Mouse (Mus musculus): ENCODE data around the gene Capn2. TPM values are rescaled to one million over a fixed set of nuclear protein-coding genes. Genes with fewer than 3 reads are reported as not detected.

The Capn2 gene
- total and polyA plus RNA-seq, 3 experiments, result 10.6 to 19.3 TPM; not detected in 1

DNA sequence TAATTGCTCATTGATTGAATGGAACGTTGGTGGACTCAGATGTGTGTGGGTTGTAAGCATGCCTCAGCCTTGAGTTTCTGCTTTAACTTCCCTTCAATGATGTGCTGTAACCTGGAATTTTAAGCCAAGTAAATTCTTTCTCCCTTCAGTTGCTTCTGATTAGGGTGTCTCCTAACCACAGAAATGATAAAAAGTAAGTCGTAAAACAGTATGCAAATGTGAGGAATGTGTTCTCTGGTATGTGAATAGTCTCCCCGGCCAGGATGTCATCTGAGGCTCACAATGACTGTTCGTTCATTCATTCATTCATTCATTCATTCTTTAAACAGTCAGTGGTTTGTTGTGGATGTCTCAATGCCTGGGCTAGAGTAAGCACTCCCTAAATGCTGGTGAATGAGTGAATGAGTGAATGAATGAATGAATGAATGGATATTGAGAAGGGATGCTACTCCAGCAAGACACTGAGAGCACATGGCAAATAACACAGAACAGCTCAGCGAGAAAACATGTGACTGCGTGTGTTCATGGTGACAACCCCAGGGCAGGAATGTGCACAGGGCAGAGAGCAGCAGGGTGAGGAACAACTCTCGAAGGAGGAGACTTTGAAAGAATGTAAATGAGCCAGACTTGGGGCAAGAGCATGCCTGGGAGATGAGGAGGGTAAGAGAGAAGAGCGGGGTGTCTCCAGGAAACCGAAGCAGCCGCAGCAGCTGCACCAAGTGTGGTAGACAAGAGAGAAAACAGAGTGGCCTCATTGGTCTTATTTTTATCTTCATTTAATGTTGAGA is 2.4 kb downstream of the Capn2 start (continued):
- TF ChIP-seq ZC3H11A (IDR thresholded peaks at IDR 0.05; ENCODE audit: low read depth, low read length) (0 out of 2 replicates have a peak, but pooled peaks have one; percentile 11), MYB (IDR thresholded peaks at IDR 0.05; ENCODE audit: low read depth, low read length) (no peak), MEF2A (IDR thresholded peaks at IDR 0.05; ENCODE audit: extremely low read depth, insufficient replicate concordance, low read depth, low read length, poor library complexity, severe bottlenecking) (no peak), ELF1 (IDR thresholded peaks at IDR 0.05; ENCODE audit: low read depth, low read length) (no peak), MXI1 (IDR thresholded peaks at IDR 0.05; ENCODE audit: low read depth, low read length) (peak; percentile 69), SIN3A (IDR thresholded peaks at IDR 0.05; ENCODE audit: low read length) (peak; percentile 66), TBP (IDR thresholded peaks at IDR 0.05; ENCODE audit: low read depth, low read length) (no peak), NRF1 (IDR thresholded peaks at IDR 0.05; ENCODE audit: insufficient read depth, low read depth, low read length, poor library complexity, severe bottlenecking) (no peak), POLR2A (IDR thresholded peaks at IDR 0.05; ENCODE audit: control insufficient read depth in 1 of 2, insufficient read depth in 1 of 2, low read depth in 1 of 2, low read length in 2 of 2, poor library complexity in 1 of 2) (no peak), RCOR1 (IDR thresholded peaks at IDR 0.05; ENCODE audit: low read depth, low read length) (peak; percentile 88)

GRCm38 (mm10) chr1:182513714-182514113 is 3.7 kb downstream of the Capn2 start:
- peaks cover 20 to 51% of the 10 kb centered on the region in 2 experiments for H3K4me1 ChIP-seq (ENCODE audit: control insufficient read depth in 1 of 2, insufficient read depth in 2 of 2, low read length in 2 of 2)
- DNase-seq (ENCODE audit: low read depth, low spot score), result no peak
- TF ChIP-seq USF2 (IDR thresholded peaks at IDR 0.05; ENCODE audit: borderline replicate concordance in 1 of 2, insufficient read depth in 1 of 2, low read depth in 1 of 2, low read length in 2 of 2), result no peak
- TF ChIP-seq ELF1 (IDR thresholded peaks at IDR 0.05; ENCODE audit: low read depth, low read length), result no peak
- TF ChIP-seq MEF2A (IDR thresholded peaks at IDR 0.05; ENCODE audit: extremely low read depth, insufficient replicate concordance, low read depth, low read length, poor library complexity, severe bottlenecking), result no peak
- no peak for TF ChIP-seq KAT2A (conservative IDR thresholded peaks at IDR 0.05; ENCODE audit: low read depth, low read length)
- TF ChIP-seq TBP (IDR thresholded peaks at IDR 0.05; ENCODE audit: low read depth, low read length), result no peak
- H3K79me2 ChIP-seq (ENCODE audit: control insufficient read depth, insufficient read depth, low read length, poor library complexity), result peaks cover 7% of the 10 kb centered on the region; the same call in 1 of the 2 replicates
- H3K27ac ChIP-seq (ENCODE audit: control insufficient read depth, low read depth, low read length), result no peak overlapping the region
- no peak overlapping the region for H3K4me3 ChIP-seq (ENCODE audit: control insufficient read depth in 1 of 2, insufficient read depth in 1 of 2, low read depth in 2 of 2, low read length in 2 of 2)
- no peaks in the 10 kb centered on the region for H3K27me3 ChIP-seq (ENCODE audit: control insufficient read depth in 1 of 2, insufficient read depth in 2 of 2, low read length in 2 of 2)
- peaks cover 0 to 45% of the 10 kb centered on the region in 2 experiments; a peak in 2 of 4 replicates for H3K36me3 ChIP-seq (ENCODE audit: control insufficient read depth in 1 of 2, insufficient read depth in 2 of 2, low read length in 2 of 2)
- no peaks in the 10 kb centered on the region for H3K9me3 ChIP-seq (replicated peaks; ENCODE audit: insufficient read depth, low read length)
- H3K9ac ChIP-seq (ENCODE audit: control insufficient read depth, low read depth, low read length, poor library complexity, severe bottlenecking), result no peak overlapping the region

- Histone ChIP-seq H3K27ac (ENCODE audit: control insufficient read depth, low read depth, low read length) (no peak overlapping the region), H3K9ac (ENCODE audit: control insufficient read depth, low read depth, low read length, poor library complexity, severe bottlenecking) (no peak overlapping the region), H3K4me1 (ENCODE audit: control insufficient read depth in 1 of 2, insufficient read depth in 2 of 2, low read length in 2 of 2) (peaks cover 17 to 45% of the 10 kb centered on the region in 2 experiments), H3K4me3 (ENCODE audit: control insufficient read depth in 1 of 2, insufficient read depth in 1 of 2, low read depth in 2 of 2, low read length in 2 of 2) (no peak overlapping the region), H3K27me3 (ENCODE audit: control insufficient read depth in 1 of 2, insufficient read depth in 2 of 2, low read length in 2 of 2) (no peaks in the 10 kb centered on the region), H3K36me3 (ENCODE audit: control insufficient read depth in 1 of 2, insufficient read depth in 2 of 2, low read length in 2 of 2) (peaks cover 0 to 38% of the 10 kb centered on the region in 2 experiments; a peak in 2 of 4 replicates), H3K79me2 (ENCODE audit: control insufficient read depth, insufficient read depth, low read length, poor library complexity) (peaks cover 7% of the 10 kb centered on the region; the same call in 1 of the 2 replicates), H3K9me3 (replicated peaks; ENCODE audit: insufficient read depth, low read length) (no peaks in the 10 kb centered on the region)
- DNase-seq (ENCODE audit: low read depth, low spot score), result no peak
- TF ChIP-seq KAT2A (conservative IDR thresholded peaks at IDR 0.05; ENCODE audit: low read depth, low read length), result no peak
- TF ChIP-seq JUND (IDR thresholded peaks at IDR 0.05; ENCODE audit: low read depth, low read length), result no peak
- no peak for TF ChIP-seq CTCF (IDR thresholded peaks at IDR 0.05 in 2 of 3, conservative IDR thresholded peaks at IDR 0.05 in 1 of 3; ENCODE audit: control insufficient read depth in 1 of 3, insufficient read depth in 1 of 3, low read depth in 2 of 3, low read length in 3 of 3, poor library complexity in 1 of 3, severe bottlenecking in 1 of 3)
- TF ChIP-seq E2F4 (IDR thresholded peaks at IDR 0.05; ENCODE audit: borderline replicate concordance, low read depth, low read length), result no peak
- 0 out of 4 replicates have a peak, but pooled peaks of 1 of the 2 experiments have one; percentile 7 for TF ChIP-seq EP300 (IDR thresholded peaks at IDR 0.05; ENCODE audit: low read depth in 1 of 2, low read length in 2 of 2)
- peak; percentile 81 for TF ChIP-seq RCOR1 (IDR thresholded peaks at IDR 0.05; ENCODE audit: low read depth, low read length)
- no peak for TF ChIP-seq SIN3A (IDR thresholded peaks at IDR 0.05; ENCODE audit: low read length)
- no peak for TF ChIP-seq MEF2A (IDR thresholded peaks at IDR 0.05; ENCODE audit: extremely low read depth, insufficient replicate concordance, low read depth, low read length, poor library complexity, severe bottlenecking)
- no peak for TF ChIP-seq SMC3 (IDR thresholded peaks at IDR 0.05; ENCODE audit: low read depth, low read length)
- TF ChIP-seq BHLHE40 (IDR thresholded peaks at IDR 0.05; ENCODE audit: borderline replicate concordance, low read depth, low read length), result no peak
- TF ChIP-seq ETS1 (IDR thresholded peaks at IDR 0.05; ENCODE audit: low read depth, low read length), result no peak
- TF ChIP-seq MAZ (IDR thresholded peaks at IDR 0.05; ENCODE audit: low read depth, low read length), result no peak
- no peak for TF ChIP-seq TBP (IDR thresholded peaks at IDR 0.05; ENCODE audit: low read depth, low read length)
- TF ChIP-seq CHD1 (IDR thresholded peaks at IDR 0.05; ENCODE audit: low read depth, low read length), result no peak
- no peak for TF ChIP-seq HCFC1 (IDR thresholded peaks at IDR 0.05; ENCODE audit: low read depth, low read length)
These were observed 4.5 kb downstream of the Capn2 start for GRCm38 (mm10) chr1:182512901-182513410.

Data from MEL (cell line).